Mouse (Mus musculus): ENCODE results near the gene Pikfyve. TPM values are rescaled to one million over a fixed set of nuclear protein-coding genes. Genes with fewer than 3 reads are reported as not detected.

Pikfyve gene
- polyA plus RNA-seq, 1 experiment from 2014 or later: 19.9 TPM

- 93% methylated on average over 3 of the region's 3 CpGs for WGBS
- Histone ChIP-seq H3K4me3 (no peak overlapping the region), H3K9ac (replicated peaks) (no peak overlapping the region), H3K9me3 (no peaks in the 10 kb centered on the region), H3K4me2 (replicated peaks) (no peak overlapping the region), H3K36me3 (peaks cover 22% of the 10 kb centered on the region), H3K27ac (replicated peaks) (no peak overlapping the region), H3K27me3 (no peaks in the 10 kb centered on the region), H3K4me1 (no peaks in the 10 kb centered on the region)
- ATAC-seq (ENCODE audit: low FRiP score, low read depth): no peak
Observed at GRCm38 (mm10) chr1:65237712-65238111, 51.2 kb downstream of the Pikfyve start.

GRCm38 (mm10) chr1:65245637-65246036 is 59.2 kb downstream of the Pikfyve start:
- no peak overlapping the region for H3K4me2 ChIP-seq (replicated peaks)
- no peak overlapping the region for H3K9ac ChIP-seq (replicated peaks)
- H3K27ac ChIP-seq (replicated peaks): no peak overlapping the region
- no peaks in the 10 kb centered on the region for H3K27me3 ChIP-seq
- WGBS: 95% methylated on average over 1 of the region's 1 CpGs
- no peak for ATAC-seq (ENCODE audit: low FRiP score, low read depth)
- peaks cover 28% of the 10 kb centered on the region for H3K36me3 ChIP-seq
- H3K4me3 ChIP-seq: no peak overlapping the region
- no peaks in the 10 kb centered on the region for H3K9me3 ChIP-seq
- H3K4me1 ChIP-seq: no peaks in the 10 kb centered on the region

- 37% methylated on average over 3 of the region's 3 CpGs for WGBS
Observed at GRCm38 (mm10) chr1:65280461-65280860, 94.0 kb downstream of the Pikfyve start.

GRCm38 (mm10) chr1:65281756-65282155 is 95.3 kb downstream of the Pikfyve start, which contains the start of gene Pth2r:
Gene Pth2r (plus strand): TSS chr1:65282056.
- H3K36me3 ChIP-seq: peaks cover 4% of the 10 kb centered on the region; the same call in 1 of the 2 replicates
- ATAC-seq (ENCODE audit: low FRiP score, low read depth): no peak
- 72% methylated on average over 6 of the region's 6 CpGs for WGBS
- no peak within 1 kb of the TSS for H3K4me2 ChIP-seq (replicated peaks)
- H3K27ac ChIP-seq (replicated peaks): no peak within 1 kb of the TSS
- no peak within 1 kb of the TSS for H3K9ac ChIP-seq (replicated peaks)
- H3K9me3 ChIP-seq: no peaks in the 10 kb centered on the region
- no peak within 1 kb of the TSS for H3K4me3 ChIP-seq
- 0 out of 2 replicates have a peak, but pooled peaks cover 3% of the 10 kb centered on the region for H3K4me1 ChIP-seq
- H3K27me3 ChIP-seq: no peaks in the 10 kb centered on the region

More at GRCm38 (mm10) chr1:65280461-65280860, 94.0 kb downstream of the Pikfyve start:
- ATAC-seq (ENCODE audit: low FRiP score, low read depth): no peak
- no peak overlapping the region for H3K27ac ChIP-seq (replicated peaks)
- H3K27me3 ChIP-seq: no peaks in the 10 kb centered on the region
- peaks cover 4% of the 10 kb centered on the region; the same call in 1 of the 2 replicates for H3K36me3 ChIP-seq
- H3K9me3 ChIP-seq: no peaks in the 10 kb centered on the region
- no peak overlapping the region for H3K4me3 ChIP-seq
- no peak overlapping the region for H3K4me2 ChIP-seq (replicated peaks)
- H3K9ac ChIP-seq (replicated peaks): no peak overlapping the region
- H3K4me1 ChIP-seq: 0 out of 2 replicates have a peak, but pooled peaks cover 3% of the 10 kb centered on the region

- no peak overlapping the region for H3K4me2 ChIP-seq (replicated peaks)
- no peak overlapping the region for H3K9ac ChIP-seq (replicated peaks)
- H3K27ac ChIP-seq (replicated peaks): no peak overlapping the region
- 0 out of 2 replicates have a peak, but pooled peaks cover 3% of the 10 kb centered on the region for H3K4me1 ChIP-seq
- no peak overlapping the region for H3K4me3 ChIP-seq
- ATAC-seq (ENCODE audit: low FRiP score, low read depth): no peak
- no peaks in the 10 kb centered on the region for H3K27me3 ChIP-seq
- WGBS: 6% methylated on average over 6 of the region's 6 CpGs
- no peaks in the 10 kb centered on the region for H3K9me3 ChIP-seq
- H3K36me3 ChIP-seq: 0 out of 2 replicates have a peak, but pooled peaks cover 1% of the 10 kb centered on the region
Observed at GRCm38 (mm10) chr1:65282766-65283165, 96.3 kb downstream of the Pikfyve start.

GRCm38 (mm10) chr1:65308476-65308875 is 122.0 kb downstream of the Pikfyve start:
- 78% methylated on average over 3 of the region's 3 CpGs for WGBS
- no peaks in the 10 kb centered on the region for H3K36me3 ChIP-seq
- peaks cover 17% of the 10 kb centered on the region for H3K27me3 ChIP-seq

GRCm38 (mm10) chr1:65311214-65311933 is 124.9 kb downstream of the Pikfyve start:
- peaks cover 7% of the 10 kb centered on the region for H3K4me1 ChIP-seq
- peak overlapping the region; percentile 41 for H3K9ac ChIP-seq (replicated peaks)
- peaks cover 17% of the 10 kb centered on the region for H3K27me3 ChIP-seq
- no peak overlapping the region for H3K27ac ChIP-seq (replicated peaks)
- H3K4me2 ChIP-seq (replicated peaks): peak overlapping the region; percentile 87
- under 1% methylated on average over 29 of the region's 29 CpGs for WGBS
- H3K4me3 ChIP-seq: peak overlapping the region; percentile 44
- H3K9me3 ChIP-seq: no peaks in the 10 kb centered on the region
- ATAC-seq (ENCODE audit: low FRiP score, low read depth): peak; percentile 69; the same call in 1 of the 2 replicates
- no peaks in the 10 kb centered on the region for H3K36me3 ChIP-seq

More at GRCm38 (mm10) chr1:65308476-65308875, 122.0 kb downstream of the Pikfyve start:
- no peak for ATAC-seq (ENCODE audit: low FRiP score, low read depth)
- no peaks in the 10 kb centered on the region for H3K9me3 ChIP-seq
- H3K4me3 ChIP-seq: no peak overlapping the region
- H3K4me1 ChIP-seq: peaks cover 7% of the 10 kb centered on the region
- H3K9ac ChIP-seq (replicated peaks): no peak overlapping the region
- no peak overlapping the region for H3K4me2 ChIP-seq (replicated peaks)
- H3K27ac ChIP-seq (replicated peaks): no peak overlapping the region

GRCm38 (mm10) chr1:65312118-65312517 is 125.6 kb downstream of the Pikfyve start:
- H3K27me3 ChIP-seq: peaks cover 17% of the 10 kb centered on the region
- 10% methylated on average over 7 of the region's 7 CpGs for WGBS
- H3K4me1 ChIP-seq: peaks cover 7% of the 10 kb centered on the region
- ATAC-seq (ENCODE audit: low FRiP score, low read depth): no peak
- H3K9ac ChIP-seq (replicated peaks): no peak overlapping the region
- peak overlapping the region; percentile 44 for H3K4me3 ChIP-seq
- peak overlapping the region; percentile 87 for H3K4me2 ChIP-seq (replicated peaks)
- no peaks in the 10 kb centered on the region for H3K36me3 ChIP-seq
- H3K9me3 ChIP-seq: no peaks in the 10 kb centered on the region
- no peak overlapping the region for H3K27ac ChIP-seq (replicated peaks)

GRCm38 (mm10) chr1:65312896-65313295 is 126.4 kb downstream of the Pikfyve start:
- no peak for ATAC-seq (ENCODE audit: low FRiP score, low read depth)
- H3K4me1 ChIP-seq: peaks cover 7% of the 10 kb centered on the region
- H3K36me3 ChIP-seq: no peaks in the 10 kb centered on the region
- H3K27ac ChIP-seq (replicated peaks): no peak overlapping the region
- peaks cover 17% of the 10 kb centered on the region for H3K27me3 ChIP-seq
- no peaks in the 10 kb centered on the region for H3K9me3 ChIP-seq
- H3K4me2 ChIP-seq (replicated peaks): no peak overlapping the region
- WGBS: 58% methylated on average over 2 of the region's 2 CpGs
- H3K9ac ChIP-seq (replicated peaks): no peak overlapping the region
- H3K4me3 ChIP-seq: no peak overlapping the region

- Histone ChIP-seq H3K9ac (replicated peaks) (no peak overlapping the region), H3K4me2 (replicated peaks) (no peak overlapping the region), H3K27ac (replicated peaks) (no peak overlapping the region), H3K9me3 (no peaks in the 10 kb centered on the region), H3K27me3 (peaks cover 17% of the 10 kb centered on the region), H3K4me3 (no peak overlapping the region), H3K4me1 (peaks cover 7% of the 10 kb centered on the region), H3K36me3 (no peaks in the 10 kb centered on the region)
- WGBS: 62% methylated on average over 13 of the region's 13 CpGs
- ATAC-seq (ENCODE audit: low FRiP score, low read depth): no peak
Observed at GRCm38 (mm10) chr1:65314054-65315021, 127.9 kb downstream of the Pikfyve start.

GRCm38 (mm10) chr1:65315022-65315407 is 128.5 kb downstream of the Pikfyve start:
- no peaks in the 10 kb centered on the region for H3K9me3 ChIP-seq
- H3K9ac ChIP-seq (replicated peaks): no peak overlapping the region
- H3K27ac ChIP-seq (replicated peaks): no peak overlapping the region
- no peak overlapping the region for H3K4me3 ChIP-seq
- no peaks in the 10 kb centered on the region for H3K36me3 ChIP-seq
- ATAC-seq (ENCODE audit: low FRiP score, low read depth): no peak
- peaks cover 7% of the 10 kb centered on the region for H3K4me1 ChIP-seq
- H3K4me2 ChIP-seq (replicated peaks): no peak overlapping the region
- 86% methylated on average over 8 of the region's 8 CpGs for WGBS
- H3K27me3 ChIP-seq: peaks cover 17% of the 10 kb centered on the region

All from midbrain, embryonic 12.5 days (tissue).